Mouse (Mus musculus) forebrain, postnatal 0 days (tissue): Measurements from ENCODE around the gene Pou1f1. TPM values are rescaled to one million over a fixed set of nuclear protein-coding genes. Genes with fewer than 3 reads are reported as not detected.

ENCODE experiments used
- ATAC-seq: fragments of 200-750 bp; cut with Nextera tagmentation; 2 replicates; pipeline ENCODE4 v1.8.0; 2017; ENCODE audit warnings: mild to moderate bottlenecking, moderate library complexity
- DNase-seq: peaks from one replicate; pipeline ENCODE4 v3.0.0-alpha.2; 2015
- H3K27ac ChIP-seq: fragments of 300-500 bp; sonication (generic); 2 replicates; pipeline ENCODE4 v1.5.1; 2014; ENCODE audit warnings: low read depth, mild to moderate bottlenecking, antibody characterized with exemption, low read length, moderate library complexity, mixed read lengths
- H3K27me3 ChIP-seq: fragments of 300-500 bp; sonication (generic); 2 replicates; pipeline ENCODE4 v1.6.1; 2014; ENCODE audit warnings: mild to moderate bottlenecking, low read length, mixed read lengths; ENCODE audit not compliant: insufficient read depth
- H3K36me3 ChIP-seq: fragments of 300-500 bp; sonication (generic); 2 replicates; pipeline ENCODE4 v1.6.1; 2014; ENCODE audit warnings: mild to moderate bottlenecking, moderate library complexity; ENCODE audit not compliant: insufficient read depth
- H3K4me1 ChIP-seq: fragments of 300-500 bp; sonication (generic); 2 replicates; pipeline ENCODE4 v1.6.1; 2014; ENCODE audit warnings: antibody characterized with exemption; ENCODE audit not compliant: insufficient read depth
- H3K4me2 ChIP-seq: fragments of 300-500 bp; sonication (generic); 2 replicates; pipeline ENCODE4 v1.6.1; 2014; ENCODE audit warnings: low read depth, mild to moderate bottlenecking, moderate library complexity
- H3K4me3 ChIP-seq: fragments of 300-500 bp; sonication (generic); 2 replicates; pipeline ENCODE4 v1.5.1; 2014; ENCODE audit warnings: low read depth, low read length, mixed read lengths
- H3K9ac ChIP-seq: fragments of 300-500 bp; sonication (generic); 2 replicates; pipeline ENCODE4 v1.6.1; 2014; ENCODE audit warnings: mild to moderate bottlenecking
- H3K9me3 ChIP-seq: fragments of 300-500 bp; sonication (generic); 2 replicates; pipeline ENCODE4 v1.6.1; 2016; ENCODE audit warnings: low read length
- CTCF ChIP-seq: sonication (generic); IDR thresholded peaks from 2 replicates; pipeline ENCODE4 v1.5.1; 2016; ENCODE audit warnings: antibody characterized with exemption, control low read depth, low read depth
- WGBS: fragments of 180-500 bp; shearing (Covaris S2); extraction: QIAGEN DNeasy Blood & Tissue Kit; methylation state at CpG from one replicate; pipeline ENCODE4 v1.1.7; 2014; 5-methylcytosine and 5-hydroxymethylcytosine counted together
- polyA plus RNA-seq: library from polyadenylated mRNA; unstranded; fragments of >200 nt; fragmentation: Nextera tagmentation; extraction: Ambion mirVana; gene quantifications from 2 replicates; pipeline ENCODE4 v1.2.1, GENCODE M21; 2015
- total RNA-seq: library from RNA; depleted of rRNA; stranded (reverse); fragments of >200 nt; gene quantifications from 2 replicates; pipeline ENCODE4 v1.2.3, GENCODE M21; 2014

Gene Pou1f1
- total and polyA plus RNA-seq, 2 experiments from 2014 or later = not detected

GRCm38 (mm10) chr16:65550814-65551213, 30.5 kb downstream of the Pou1f1 start:
- DNase-seq (no peak), ATAC-seq (no peak)
- TF ChIP-seq CTCF = no peak
- no peaks in the 10 kb centered on the region for H3K27me3 ChIP-seq
- H3K9me3 ChIP-seq = no peaks in the 10 kb centered on the region
- 71% methylated on average over 13 of the region's 13 CpGs for WGBS
- no peak overlapping the region for H3K27ac ChIP-seq
- no peaks in the 10 kb centered on the region for H3K4me1 ChIP-seq
- H3K9ac ChIP-seq = no peak overlapping the region
- no peak overlapping the region for H3K4me3 ChIP-seq
- H3K4me2 ChIP-seq = no peak overlapping the region
- H3K36me3 ChIP-seq = no peaks in the 10 kb centered on the region

- H3K9me3 ChIP-seq = no peaks in the 10 kb centered on the region
- ATAC-seq = no peak
- TF ChIP-seq CTCF = no peak
- 94% methylated on average over 5 of the region's 5 CpGs for WGBS
- H3K4me3 ChIP-seq = no peak overlapping the region
- H3K36me3 ChIP-seq = no peaks in the 10 kb centered on the region
- no peaks in the 10 kb centered on the region for H3K4me1 ChIP-seq
- H3K27ac ChIP-seq = no peak overlapping the region
- H3K4me2 ChIP-seq = no peak overlapping the region
- no peak for DNase-seq
- no peak overlapping the region for H3K9ac ChIP-seq
- no peaks in the 10 kb centered on the region for H3K27me3 ChIP-seq
Measured at GRCm38 (mm10) chr16:65554267-65554666, 34.0 kb downstream of the Pou1f1 start.

- H3K27ac ChIP-seq = no peak overlapping the region
- ATAC-seq (no peak), DNase-seq (no peak)
- H3K4me1 ChIP-seq = no peaks in the 10 kb centered on the region
- 85% methylated on average over 5 of the region's 5 CpGs for WGBS
- no peak overlapping the region for H3K4me2 ChIP-seq
- no peaks in the 10 kb centered on the region for H3K36me3 ChIP-seq
- TF ChIP-seq CTCF = no peak
- H3K9me3 ChIP-seq = no peaks in the 10 kb centered on the region
- H3K9ac ChIP-seq = no peak overlapping the region
- H3K4me3 ChIP-seq = no peak overlapping the region
- no peaks in the 10 kb centered on the region for H3K27me3 ChIP-seq
Measured at GRCm38 (mm10) chr16:65557369-65557768, 37.1 kb downstream of the Pou1f1 start.

GRCm38 (mm10) chr16:65559591-65559990, 39.3 kb downstream of the Pou1f1 start:
- ATAC-seq = no peak

GRCm38 (mm10) chr16:65560996-65561962, 41.0 kb downstream of the Pou1f1 start:
- no peaks in the 10 kb centered on the region for H3K27me3 ChIP-seq
- peak; percentile 30 for ATAC-seq
- no peaks in the 10 kb centered on the region for H3K36me3 ChIP-seq
- peak; percentile 25 for TF ChIP-seq CTCF
- peak overlapping the region; percentile 75 for H3K4me2 ChIP-seq
- H3K4me3 ChIP-seq = peak overlapping the region; percentile 82
- H3K4me1 ChIP-seq = no peaks in the 10 kb centered on the region
- no peaks in the 10 kb centered on the region for H3K9me3 ChIP-seq
- WGBS = 4% methylated on average over 8 of the region's 8 CpGs
- peak overlapping the region; percentile 79 for H3K9ac ChIP-seq
- 0 out of 2 replicates have a peak overlapping the region, but pooled peaks have one; percentile 51 for H3K27ac ChIP-seq
- no peak for DNase-seq

More at GRCm38 (mm10) chr16:65559591-65559990, 39.3 kb downstream of the Pou1f1 start:
- no peak overlapping the region for H3K4me2 ChIP-seq
- no peaks in the 10 kb centered on the region for H3K36me3 ChIP-seq
- H3K27ac ChIP-seq = no peak overlapping the region
- 90% methylated on average over 2 of the region's 2 CpGs for whole genome bisulfite sequencing
- H3K4me1 ChIP-seq = no peaks in the 10 kb centered on the region
- no peaks in the 10 kb centered on the region for H3K9me3 ChIP-seq
- DNase-seq = no peak
- H3K9ac ChIP-seq = no peak overlapping the region
- no peaks in the 10 kb centered on the region for H3K27me3 ChIP-seq
- H3K4me3 ChIP-seq = no peak overlapping the region
- no peak for TF ChIP-seq CTCF

- DNase-seq = peak; percentile 94
Measured at GRCm38 (mm10) chr16:65561963-65562863, 41.9 kb downstream of the Pou1f1 start, which contains the start of gene Chmp2b. Gene Chmp2b, minus strand, starts transcription at chr16:65562726.

More at GRCm38 (mm10) chr16:65561963-65562863, 41.9 kb downstream of the Pou1f1 start, which contains the start of gene Chmp2b:
- H3K36me3 ChIP-seq = no peaks in the 10 kb centered on the region
- 3% methylated on average over 69 of the region's 69 CpGs for WGBS
- peak; percentile 95 for ATAC-seq
- no peaks in the 10 kb centered on the region for H3K27me3 ChIP-seq
- no peak for TF ChIP-seq CTCF
- peak within 1 kb of the TSS; percentile 82 for H3K4me3 ChIP-seq
- H3K4me2 ChIP-seq = peak within 1 kb of the TSS; percentile 75
- peak within 1 kb of the TSS; percentile 79 for H3K9ac ChIP-seq
- H3K9me3 ChIP-seq = no peaks in the 10 kb centered on the region
- no peaks in the 10 kb centered on the region for H3K4me1 ChIP-seq
- H3K27ac ChIP-seq = peak within 1 kb of the TSS; percentile 63
